Mouse (Mus musculus): ENCODE data around the gene Irs1.

- no peak for TF ChIP-seq CTCF (IDR thresholded peaks at IDR 0.05; ENCODE audit: low read depth)
- TF ChIP-seq EP300 (IDR thresholded peaks at IDR 0.05; ENCODE audit: low read depth) = no peak
Observed at GRCm38 (mm10) chr1:82320864-82321263, 29.6 kb upstream of the Irs1 start.

All from liver, embryonic 14.5 days (tissue).